Mouse (Mus musculus) large intestine, adult 2 months (tissue): Measurements from ENCODE around the gene Oxgr1. TPM values are rescaled to one million over a fixed set of nuclear protein-coding genes. Genes with fewer than 3 reads are reported as not detected.
"Not testable (repeated sequence)": the region's sequence is repeated elsewhere in the genome, so short reads cannot be mapped to it uniquely, and the experiment has no call there.

Source experiments
- DNase-seq: peaks from one replicate; pipeline ENCODE4 v3.0.0-alpha.2; 2012; ENCODE audit warnings: low read depth, low spot score
- WGBS: fragments of 180-500 bp; shearing (Covaris S2); methylation state at CpG from one replicate; pipeline ENCODE4 v1.1.7; 2018; 5-methylcytosine and 5-hydroxymethylcytosine counted together
- polyA plus RNA-seq: library from polyadenylated mRNA; depleted of rRNA; stranded (reverse); fragments of >200 nt; gene quantifications from 2 replicates; pipeline ENCODE4 v1.2.3, GENCODE M21; 2012; rRNA removed

The Oxgr1 gene
- polyA plus RNA-seq, 1 experiment: not detected

DNA sequence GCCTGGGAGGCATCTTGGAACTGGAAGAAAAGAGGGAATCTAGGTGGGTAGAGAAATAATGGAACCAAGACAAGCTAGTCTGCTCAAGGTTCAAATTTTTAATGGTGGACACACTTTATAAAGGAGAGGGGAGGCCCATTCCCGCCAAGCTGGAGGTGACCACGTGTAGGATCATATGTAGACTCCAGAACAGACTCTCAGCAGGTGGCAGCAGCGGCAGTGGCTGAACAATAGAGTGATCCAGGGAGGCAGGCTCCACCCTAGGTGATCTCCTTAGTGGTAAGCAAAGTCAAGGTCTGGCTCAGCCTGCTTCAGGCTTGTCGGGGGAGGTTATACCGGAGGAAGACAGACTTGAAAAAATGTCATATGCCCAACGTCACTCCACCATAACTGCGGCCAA, 55.9 kb downstream of the Oxgr1 start:
- not testable (repeated sequence) for DNase-seq
- WGBS: 83% methylated on average over 7 of the region's 7 CpGs

DNA sequence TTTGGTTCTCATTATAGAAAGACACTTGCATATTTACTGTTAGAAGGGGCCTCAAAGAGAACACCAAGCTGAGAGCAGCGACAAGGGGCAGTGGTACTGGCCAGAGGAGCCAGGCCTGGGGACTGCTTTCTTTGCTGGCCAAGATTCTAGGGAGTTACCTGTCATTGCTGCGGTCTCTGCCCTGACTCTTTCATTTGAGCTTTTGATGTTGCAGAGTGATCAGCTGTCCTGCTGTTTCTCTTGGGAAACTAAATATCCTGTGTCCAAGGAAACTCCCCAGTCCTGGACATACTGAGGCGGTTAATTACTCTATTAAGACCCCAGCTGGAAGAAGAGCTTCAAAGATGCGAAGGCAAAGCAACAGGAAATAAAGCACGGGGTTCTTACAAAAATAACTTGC, 60.9 kb downstream of the Oxgr1 start:
- WGBS: 83% methylated on average over 5 of the region's 5 CpGs
- DNase-seq: no peak

DNA sequence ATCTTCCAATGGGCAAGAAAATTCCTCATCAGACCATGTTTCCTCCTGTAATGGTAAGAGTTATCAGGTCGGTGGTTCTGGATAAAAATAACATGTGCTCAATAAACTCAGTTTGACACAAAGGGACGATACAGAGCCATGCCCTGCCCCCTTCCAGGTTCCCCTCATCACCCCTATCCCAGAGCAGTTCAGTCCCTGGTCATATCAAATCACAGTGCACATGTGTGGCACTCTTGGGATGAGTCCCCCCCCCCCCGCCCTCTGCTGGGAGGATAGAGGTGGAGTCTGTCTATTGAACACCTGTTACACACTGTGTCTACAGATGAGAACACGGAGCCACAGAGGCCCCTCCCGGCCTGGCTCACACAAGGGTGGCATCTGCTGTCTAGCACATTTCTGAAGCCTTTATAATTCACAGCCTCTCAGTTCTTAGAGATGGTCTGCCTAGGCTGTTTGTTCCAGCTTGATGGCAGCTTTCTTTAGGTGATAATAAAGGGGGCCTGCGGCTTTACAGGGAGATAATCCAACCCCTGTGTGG, 61.5 kb downstream of the Oxgr1 start:
- 66% methylated on average over 6 of the region's 6 CpGs for WGBS
- DNase-seq: no peak

Other genes starting within 250 kb of the Oxgr1 start
- gene Mbnl2, start 233.2 kb upstream of the Oxgr1 start, polyA plus RNA-seq: 23.6 and 59.0 TPM in 2 replicates